Mouse (Mus musculus) spleen, adult 18-20 months (tissue): ENCODE results near the gene Impdh1.
"Not testable (repeated sequence)": the region's sequence is repeated elsewhere in the genome, so short reads cannot be mapped to it uniquely, and the experiment has no call there.

Experiments
- DNase-seq, 2 experiments: peaks; one replicate each; pipeline ENCODE4 v3.0.0; 2022; ENCODE audit warnings: mixed read lengths in 2 of 2

Gene Impdh1

DNA sequence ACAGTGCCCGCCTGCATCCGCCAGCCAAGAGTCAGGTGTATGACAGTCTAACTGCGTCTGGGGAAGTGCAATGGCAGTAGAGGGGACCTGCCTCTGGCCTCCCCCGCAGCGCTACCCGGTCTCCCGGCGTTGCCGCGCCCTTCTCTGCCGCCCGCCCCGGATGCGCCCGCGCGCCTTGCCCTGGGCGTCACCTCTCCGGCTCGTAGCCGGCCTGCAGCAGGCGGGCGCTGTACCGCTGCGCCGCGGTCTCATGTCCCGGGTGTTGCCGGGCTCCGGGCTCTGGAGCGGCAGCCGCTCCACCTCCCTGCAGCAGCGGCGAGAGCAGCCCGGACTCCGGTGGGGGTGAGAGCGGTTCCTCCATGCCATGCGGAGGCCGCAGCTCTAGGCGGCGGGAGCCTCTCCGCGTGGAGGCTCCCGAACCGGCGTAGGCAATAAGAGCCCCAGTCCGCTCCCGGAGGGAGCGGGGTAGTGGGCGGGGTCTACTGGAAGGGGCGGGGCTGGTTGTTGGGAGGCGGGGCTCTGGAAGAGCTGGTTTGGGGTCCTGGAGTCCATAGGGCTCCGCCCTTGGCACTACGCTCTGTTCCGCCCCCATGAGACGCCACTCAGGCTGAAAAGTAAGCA, at the start of gene Impdh1:
Impdh1 (minus strand) TSS at position 484 of the 621 bp plus-strand sequence.
- DNase-seq: peak; percentile 79 to 83

DNA sequence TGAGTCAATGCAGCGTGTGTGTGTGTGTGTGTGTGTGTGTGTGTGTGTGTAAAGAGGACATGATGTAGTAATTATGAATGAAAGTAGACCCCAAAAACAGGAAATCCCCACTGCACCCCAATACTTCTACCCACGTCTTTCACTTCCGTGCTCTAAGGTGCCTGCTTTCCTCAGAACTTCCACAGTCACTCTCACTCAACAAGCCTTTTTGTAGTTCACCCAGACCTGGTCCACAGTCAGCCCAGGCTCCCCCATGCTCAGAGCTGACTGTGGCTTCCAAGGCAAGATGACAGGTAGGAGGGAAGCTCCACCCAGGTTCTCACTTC, 48.3 kb upstream of the Impdh1 start:
- no peak for DNase-seq

DNA sequence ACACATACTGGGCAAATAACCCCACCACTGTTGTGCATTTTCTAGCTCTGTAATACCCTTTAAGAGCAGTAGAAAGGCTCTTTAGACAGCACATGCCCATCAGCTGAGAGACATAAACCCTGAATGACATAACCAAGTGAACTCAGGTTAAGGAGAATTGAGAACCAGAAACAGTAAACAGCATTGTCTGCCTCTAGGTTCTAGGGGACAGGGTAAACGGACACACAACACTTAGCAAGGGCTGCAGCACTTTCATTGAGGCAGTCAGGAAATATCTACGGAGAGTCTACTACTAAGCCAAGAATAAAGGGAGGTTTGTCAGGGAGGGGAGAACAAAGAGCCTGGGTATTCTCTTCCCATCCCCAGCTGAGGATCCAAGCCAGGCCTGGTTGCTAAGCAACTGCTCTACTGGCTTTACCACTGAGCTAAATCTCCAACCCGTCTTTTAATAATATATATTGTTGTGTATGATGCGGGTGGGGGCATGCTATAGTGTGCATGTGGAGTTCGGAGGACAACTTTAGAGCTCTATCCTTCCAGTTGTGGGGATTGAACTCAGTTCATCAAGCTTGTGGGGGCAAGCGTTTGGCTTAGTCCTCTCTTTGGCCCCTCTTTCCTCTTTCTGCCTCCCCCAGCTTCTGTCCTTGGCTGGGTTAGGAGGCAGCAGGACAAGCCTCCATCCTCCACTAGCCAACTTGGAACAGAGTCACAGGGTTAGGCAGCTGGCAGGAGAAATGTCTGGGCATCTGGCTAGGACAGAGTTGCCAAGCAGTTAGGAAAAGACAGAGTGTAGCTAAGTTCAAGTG, 47.7 kb upstream of the Impdh1 start:
- DNase-seq: no peak

DNA sequence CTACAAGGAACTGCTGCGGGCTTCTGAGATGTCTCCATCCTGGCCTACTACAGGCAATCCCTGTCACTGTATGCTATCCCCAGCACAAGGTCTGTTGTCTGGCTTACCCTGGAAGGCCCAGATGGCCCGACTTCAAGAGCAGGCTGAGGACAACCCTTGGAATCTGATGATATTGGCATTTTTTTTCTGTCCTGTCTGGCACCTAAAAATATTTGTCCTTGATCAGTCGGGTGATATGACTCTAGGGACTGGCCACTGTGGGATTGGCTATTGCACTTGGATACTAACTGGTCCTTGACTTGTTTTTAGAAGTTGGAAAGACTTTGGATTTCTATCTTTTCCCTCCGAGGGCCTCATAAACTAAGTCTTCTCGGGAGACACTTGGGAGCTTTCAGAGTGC, 45.7 kb upstream of the Impdh1 start:
- no peak for DNase-seq

DNA sequence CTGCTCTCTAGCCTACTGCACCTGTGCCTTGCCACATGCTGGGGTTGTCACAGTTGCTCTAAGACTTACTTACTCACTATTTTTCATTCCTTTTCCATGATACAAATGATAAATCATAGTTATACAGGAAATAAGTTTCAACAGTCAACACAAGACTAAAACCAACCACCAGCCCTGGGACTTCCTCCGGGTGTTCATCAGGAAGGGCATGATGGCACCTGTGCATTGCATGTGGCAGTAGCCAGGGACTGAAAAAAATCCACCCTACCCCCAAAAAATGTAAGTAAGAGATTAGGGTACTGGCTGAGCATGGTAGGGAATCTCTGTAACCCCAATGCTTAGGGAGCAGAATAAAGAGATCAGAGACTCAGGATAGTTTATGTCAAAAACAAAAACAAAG, 43.3 kb upstream of the Impdh1 start:
- DNase-seq: no peak

DNA sequence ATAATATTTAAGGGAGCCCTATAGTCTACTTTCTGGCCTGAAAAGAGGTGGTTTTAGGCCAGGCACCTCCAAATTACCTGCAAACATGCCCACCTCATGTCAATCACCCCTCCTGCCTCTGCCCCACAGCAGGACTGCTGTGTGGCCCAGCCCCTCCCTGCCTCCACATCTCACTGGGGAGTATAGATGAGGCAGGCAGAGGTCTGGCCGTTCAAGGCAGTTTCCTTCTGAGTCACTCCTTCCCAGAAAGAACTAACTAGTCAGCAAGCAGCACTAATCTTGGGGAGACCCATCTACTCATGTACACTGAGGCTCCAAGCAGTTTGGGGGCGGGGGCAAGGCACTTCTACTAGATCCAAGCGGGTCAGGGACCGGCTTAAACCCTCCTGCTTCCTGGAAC, 30.9 kb upstream of the Impdh1 start:
- DNase-seq: no peak

DNA sequence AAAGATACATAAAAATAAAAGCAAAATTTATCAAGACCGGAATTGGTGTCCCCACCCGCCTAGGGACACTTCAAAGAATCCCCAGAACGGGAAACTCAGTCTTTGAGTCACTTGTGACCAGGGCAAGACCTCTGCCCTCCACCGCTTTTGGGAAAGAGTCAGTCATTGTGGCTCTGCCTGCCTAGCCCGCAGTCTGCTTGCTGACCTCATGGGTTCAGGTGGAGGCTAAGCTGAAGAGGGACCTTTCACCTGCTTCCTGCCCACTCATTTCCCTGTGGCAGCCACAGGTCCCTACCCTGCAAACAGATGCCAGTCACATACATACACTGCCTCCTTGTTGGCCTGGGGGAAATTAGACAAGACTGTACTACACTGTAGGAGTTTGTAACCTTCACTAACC, 30.4 kb upstream of the Impdh1 start:
- DNase-seq: no peak

DNA sequence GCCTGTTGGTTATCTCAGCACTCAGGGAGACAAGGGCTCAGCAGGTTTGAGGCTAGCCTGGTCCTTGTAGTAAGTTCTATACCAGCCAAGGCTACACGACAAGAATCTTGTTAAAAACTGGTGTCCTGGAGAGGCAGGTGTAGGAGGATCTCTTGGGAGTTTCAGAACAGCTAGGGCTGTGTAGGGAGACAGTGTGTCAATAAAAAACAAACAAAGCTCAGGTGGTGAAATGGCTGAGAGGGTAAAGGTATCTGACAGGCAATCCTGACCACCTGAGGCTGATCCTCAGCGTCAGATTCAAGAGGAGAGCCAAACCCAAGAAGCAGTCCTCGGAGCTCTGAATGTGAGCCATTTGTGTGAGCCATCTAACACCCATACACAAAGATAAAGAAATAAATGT, 30.0 kb upstream of the Impdh1 start:
- no peak for DNase-seq

DNA sequence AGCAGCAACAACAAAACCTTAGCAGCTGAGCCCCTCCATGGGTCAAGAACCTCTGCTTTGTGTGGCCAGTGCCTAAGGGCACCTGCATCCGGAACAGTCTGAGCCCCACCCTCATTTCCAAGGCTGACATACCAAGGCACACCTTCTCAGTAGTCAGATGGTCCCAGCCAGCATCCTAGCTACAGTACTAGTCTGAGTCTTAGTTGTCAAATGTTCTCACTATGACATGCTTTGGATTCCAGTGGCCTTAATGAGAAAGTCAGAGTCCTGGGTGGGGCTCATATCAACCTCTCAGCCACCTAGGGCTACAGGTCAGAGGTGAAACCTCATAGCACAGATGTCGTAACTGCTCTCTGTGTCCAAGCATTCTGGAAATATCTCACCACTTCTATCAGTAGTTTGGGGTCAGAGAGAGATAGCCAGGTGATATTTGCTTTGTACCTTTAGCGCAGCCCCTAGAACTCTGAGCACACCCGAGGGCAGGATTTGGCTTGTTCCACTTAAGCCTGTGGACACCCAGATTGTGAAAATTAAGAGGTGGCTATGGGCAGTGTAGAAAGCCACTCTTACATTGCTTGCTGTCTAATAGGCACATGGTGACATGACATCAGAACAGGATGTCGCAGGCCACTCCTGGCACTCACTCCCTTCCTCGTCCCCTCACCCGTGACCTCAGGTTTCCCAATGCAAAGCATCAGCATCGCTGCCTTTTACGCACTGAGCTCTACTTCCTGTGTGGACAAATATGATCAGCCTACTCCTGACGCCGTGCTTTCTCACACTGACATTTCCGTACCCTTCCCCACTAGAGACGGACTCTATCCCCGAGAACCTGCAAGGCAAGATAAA, 29.3 kb upstream of the Impdh1 start:
- no peak for DNase-seq

DNA sequence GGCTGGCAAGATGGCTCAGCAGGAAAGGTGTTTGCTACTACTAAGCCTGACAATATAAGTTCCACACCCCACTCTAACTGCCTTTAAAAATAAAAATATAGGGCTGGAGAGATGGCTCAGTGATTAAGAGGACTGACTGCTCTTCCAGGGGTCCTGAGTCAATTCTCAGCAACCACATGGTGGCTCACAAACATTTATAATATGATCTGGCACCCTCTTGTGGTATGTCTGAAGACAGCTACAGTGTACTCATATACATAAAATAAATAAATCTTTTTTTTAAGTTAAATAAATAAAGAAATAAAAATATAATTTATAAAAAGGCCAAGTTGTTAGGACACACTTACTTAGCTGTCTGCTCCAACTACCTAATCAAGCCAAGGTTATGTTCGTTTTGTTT, 26.1 kb upstream of the Impdh1 start:
- no peak for DNase-seq

DNA sequence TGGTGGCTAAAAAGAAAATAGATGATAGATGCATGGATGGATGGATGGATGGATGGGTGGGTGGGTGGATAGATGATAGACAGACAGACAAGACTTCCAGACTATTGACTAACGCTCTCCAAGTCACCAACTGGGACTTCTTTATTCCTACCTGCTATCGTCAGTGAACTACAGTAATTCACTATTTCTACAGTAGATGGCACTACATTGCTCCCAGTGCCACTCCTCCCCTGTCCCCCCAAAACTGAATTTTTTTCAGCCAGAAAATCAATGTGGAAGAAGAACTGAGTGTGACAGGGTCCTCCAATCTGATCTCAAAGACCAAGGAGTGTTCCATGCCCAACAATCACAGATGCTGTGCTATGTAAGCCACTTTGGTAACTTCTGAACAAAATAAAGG, 25.5 kb upstream of the Impdh1 start:
- no peak for DNase-seq

DNA sequence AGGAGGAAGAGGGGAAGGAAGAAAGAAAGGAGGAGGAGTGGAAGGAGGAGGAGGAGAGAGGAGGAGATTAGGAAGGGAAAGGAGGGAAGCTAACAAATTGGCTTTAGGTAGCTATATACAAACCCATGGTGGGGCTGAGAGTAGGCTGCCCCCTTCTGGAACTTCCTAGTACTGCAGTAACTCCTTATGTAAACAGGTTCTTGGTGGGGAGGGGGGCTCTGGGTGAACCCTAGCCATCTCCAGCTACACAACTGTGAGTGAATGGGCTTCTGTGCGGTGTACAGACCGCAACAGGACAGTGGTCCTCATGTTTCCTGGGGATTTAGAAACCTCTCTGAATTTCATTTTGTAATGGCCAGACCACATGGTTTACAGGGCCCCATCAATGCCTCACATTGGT, 24.6 kb upstream of the Impdh1 start:
- DNase-seq: peak in 1 of 2 experiments; percentile 66

DNA sequence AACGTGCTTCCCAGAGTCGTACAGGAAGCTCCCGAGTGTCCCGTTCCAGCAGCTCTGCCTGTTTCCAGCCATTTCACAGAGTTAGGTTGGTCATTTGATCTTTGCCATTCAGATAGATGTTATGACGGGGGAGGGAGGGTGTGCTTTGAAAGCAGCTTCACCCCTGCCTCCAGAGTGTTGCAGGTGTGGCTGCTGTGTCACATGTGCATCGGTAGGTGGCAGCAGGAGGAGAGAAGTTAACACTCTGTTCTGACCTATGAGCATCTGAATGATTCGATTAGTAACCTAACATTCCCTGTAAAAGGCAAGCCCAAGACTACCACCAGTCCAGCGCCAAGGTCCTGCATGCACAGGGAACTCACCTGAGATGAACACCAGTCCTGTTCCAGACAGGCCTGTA, 18.1 kb upstream of the Impdh1 start:
- no peak for DNase-seq

DNA sequence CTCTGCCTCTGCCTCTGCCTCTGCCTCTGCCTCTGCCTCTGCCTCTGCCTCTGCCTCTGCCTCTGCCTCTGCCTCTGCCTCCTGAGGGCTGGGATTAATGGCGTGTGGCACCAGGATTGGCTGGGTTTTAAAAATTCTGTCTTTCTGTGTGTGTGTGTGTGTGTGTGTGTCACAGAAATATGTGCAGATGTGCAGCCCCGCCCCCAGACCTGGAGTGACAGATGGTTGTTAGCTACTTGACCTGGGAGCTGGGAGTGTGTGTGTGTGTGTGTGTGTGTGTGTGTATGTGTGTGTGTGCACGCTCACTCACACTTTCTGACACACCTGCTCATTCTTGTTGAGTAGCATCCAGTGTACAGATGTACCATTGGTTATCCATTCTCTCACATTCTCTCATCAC, 17.5 kb upstream of the Impdh1 start:
- DNase-seq: no peak

DNA sequence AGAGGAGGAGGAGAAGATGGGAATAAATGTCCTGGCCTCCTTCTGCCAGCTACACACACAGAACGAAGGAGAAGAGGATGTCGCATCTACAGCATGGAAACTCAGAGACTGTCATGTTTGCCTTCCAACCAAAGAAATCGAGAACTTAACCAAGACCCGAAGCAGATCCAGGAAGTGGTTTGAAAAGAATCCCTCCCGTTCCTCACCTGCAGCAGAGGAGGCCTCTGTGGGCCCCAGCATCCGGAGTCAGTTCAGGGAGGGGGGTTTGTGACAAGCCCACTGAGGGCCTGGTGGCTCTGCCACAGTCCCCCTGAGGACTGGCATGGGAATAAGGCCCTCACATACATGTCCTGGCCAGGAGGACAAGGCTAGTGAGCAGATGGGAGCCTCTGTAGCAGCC, 16.2 kb upstream of the Impdh1 start:
- DNase-seq: peak in 1 of 2 experiments; percentile 33

DNA sequence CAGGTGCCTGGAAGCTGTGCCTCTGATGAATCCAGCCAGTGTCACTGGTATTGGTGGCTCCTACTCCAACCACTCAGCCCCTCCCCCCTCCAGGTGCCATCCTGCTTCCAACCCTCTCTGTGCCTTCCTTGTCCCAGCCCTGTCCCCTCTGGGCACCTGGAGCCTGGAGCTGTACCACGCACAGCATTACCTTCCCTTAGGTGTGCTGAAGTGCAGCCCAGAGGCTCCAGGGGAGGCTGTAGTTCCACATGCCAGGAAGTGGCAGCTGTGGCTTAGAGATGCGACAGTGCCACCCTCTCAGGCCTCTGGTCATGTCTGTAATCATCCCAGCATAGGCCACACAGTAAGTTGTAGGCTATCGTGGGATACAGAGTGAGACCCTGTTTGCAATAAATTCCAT, 15.6 kb upstream of the Impdh1 start:
- DNase-seq: no peak

DNA sequence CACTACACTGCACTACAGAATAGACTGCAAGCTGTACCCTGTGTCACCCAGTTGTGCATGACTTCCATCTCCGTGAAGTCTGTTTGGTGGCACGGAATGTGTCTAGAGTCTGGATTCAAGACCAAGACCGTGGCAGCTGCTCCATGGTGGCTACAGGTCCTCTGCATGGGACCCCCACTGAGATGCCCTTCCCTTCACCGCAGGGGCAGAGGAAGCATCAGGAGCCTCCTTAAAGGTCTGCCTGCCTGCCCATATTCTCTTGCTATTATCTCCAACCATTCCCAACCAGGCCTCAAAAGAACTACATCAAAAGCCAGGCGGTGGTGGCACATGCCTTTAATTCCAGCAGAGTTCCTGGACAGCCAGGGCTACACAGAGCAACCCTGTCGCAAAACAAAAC, 14.2 kb upstream of the Impdh1 start:
- no peak for DNase-seq

DNA sequence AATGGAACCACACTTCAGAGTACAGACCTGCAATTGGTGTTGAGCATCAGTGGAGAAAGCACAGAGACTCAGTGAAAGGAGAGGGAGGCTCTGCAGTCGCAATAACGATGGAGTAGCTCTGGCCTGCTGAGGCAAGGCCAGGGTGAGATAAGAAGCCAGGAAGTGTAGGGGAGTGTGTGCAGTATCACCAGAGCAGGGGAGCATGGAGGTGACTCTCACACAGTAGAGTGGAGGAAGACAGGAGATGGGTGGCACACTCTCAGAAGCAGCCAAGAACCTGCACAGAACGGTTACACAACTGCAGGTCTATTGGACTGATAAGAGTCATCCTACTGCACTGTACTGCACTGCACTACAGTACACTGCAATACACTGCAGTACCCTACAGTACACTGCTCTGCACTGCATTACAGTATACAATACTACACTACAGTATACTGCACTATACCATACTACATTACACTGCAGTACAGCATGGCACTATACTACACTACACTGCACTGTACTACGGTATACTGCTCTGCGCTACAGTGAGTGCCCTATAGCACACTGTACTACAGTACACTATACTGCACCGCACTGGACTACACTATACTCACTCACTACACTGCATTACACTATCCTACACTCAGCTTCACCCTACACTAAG, 13.2 kb upstream of the Impdh1 start:
- no peak for DNase-seq

DNA sequence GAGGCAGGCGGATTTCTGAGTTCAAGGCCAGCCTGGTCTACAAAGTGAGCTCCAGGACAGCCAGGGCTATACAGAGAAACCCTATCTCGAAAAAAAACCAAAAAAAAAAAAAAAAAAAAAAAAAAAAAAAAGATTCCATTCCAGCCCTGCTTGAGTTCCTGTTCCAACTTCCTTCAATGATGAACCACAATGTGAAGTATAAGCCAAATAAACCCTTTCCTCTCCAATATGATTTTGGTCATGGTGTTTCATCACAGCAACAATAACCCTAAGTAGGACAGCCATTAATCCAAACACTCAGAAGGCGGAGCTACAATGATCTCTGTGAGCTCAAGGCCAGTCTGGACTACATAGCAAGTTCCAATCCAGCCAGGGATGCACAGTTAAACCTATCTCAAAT, 1.6 kb upstream of the Impdh1 start:
- not testable (repeated sequence) for DNase-seq

DNA sequence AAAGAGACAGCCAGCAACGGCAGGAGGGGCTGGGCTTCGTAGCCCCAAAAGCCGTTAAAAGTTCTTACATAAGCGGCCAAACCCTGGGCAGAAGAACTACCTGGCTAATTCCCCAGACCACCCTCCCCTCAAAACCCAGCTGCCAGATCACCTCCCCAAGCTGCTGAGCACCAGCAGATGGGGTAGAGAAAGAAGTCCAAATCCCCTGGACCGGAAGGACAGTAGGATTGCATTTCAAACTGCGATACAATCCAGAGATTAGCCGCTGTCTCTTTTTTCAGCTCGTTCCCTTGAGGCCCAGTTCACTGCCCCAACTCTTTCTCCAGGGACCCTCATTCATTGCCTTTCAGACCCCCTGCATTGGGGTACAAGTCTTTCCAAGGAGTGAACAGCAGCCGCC, 983 bp downstream of the Impdh1 start:
- DNase-seq: no peak

DNA sequence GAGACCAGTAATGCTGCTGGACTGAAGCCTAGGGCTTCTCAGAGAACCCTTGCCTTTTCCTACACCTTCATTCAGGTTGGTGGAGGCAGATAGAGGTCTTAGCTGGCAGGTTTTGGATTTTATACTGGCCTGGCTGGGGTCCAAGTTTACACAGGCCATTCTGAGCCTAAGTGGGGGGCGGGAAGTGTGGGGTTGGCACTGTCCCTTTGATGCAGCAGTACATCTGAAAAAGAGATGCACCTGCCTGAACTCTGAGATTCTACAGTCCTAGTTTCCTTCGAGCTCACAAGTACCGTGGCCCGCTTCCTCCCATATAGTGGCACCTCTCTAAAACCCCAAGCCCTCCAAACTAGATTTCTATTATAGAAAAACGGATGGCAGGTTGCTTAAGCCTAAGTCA, 1.4 kb downstream of the Impdh1 start:
- no peak for DNase-seq

DNA sequence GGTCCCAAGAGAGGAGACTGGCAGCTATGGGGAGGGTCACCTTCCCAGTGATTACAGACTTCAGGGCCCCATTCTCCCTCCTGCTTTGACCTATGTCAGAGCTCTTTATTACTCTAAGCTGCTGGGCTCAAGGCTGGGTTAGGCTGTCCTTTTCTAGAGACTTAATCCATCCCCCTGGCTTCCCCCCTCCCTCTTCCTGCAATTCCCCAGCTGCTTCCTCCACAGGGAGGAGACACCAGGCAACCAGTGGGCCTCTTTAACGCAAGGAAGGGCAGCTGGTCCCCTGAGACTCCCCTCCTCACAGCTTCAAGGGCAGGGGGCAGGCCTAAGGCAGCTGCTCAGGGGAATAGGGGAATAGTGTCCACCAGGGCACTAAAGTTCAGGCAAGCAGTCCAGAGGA, 1.9 kb downstream of the Impdh1 start:
- DNase-seq: no peak

DNA sequence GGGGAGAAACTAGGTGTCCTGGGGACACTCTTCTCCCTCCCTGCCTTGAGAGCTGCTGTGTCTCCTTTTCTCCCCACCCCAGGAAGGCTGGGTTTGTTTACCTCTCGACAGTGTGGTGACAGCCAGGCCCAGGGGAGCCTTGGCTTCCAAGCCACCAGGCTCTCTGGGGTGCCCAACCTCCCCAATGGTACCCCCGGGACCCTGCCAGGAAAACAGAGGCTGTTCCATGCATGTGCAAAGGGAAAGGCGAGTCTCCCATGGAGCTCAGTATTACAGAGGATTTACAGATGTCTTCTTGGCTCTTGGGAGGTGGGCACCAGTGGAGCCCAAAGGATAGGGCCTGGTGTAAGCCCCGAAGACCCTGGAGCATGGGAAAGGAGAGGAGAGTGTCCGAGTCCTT, 2.7 kb downstream of the Impdh1 start:
- DNase-seq: no peak
